Mouse (Mus musculus): Measurements from ENCODE around the gene Mthfd2. TPM values are rescaled to one million over a fixed set of nuclear protein-coding genes. Genes with fewer than 3 reads are reported as not detected.
"Not testable (repeated sequence)": the region's sequence is repeated elsewhere in the genome, so short reads cannot be mapped to it uniquely, and the experiment has no call there.

Gene Mthfd2
- total RNA-seq, 1 experiment from 2014 or later: 11.9 TPM

GRCm38 (mm10) chr6:83348873-83349272 is 23.2 kb upstream of the Mthfd2 start, which contains the start of gene Bola3:
TSS of gene Bola3 (plus strand) at chr6:83349147.
- peak; percentile 3 to 11; a peak in 1 of 4 replicates for ATAC-seq (replicated peaks in 1 of 2; ENCODE audit: insufficient read depth in 1 of 2, low FRiP score in 2 of 2, low TSS enrichment in 1 of 2, low read depth in 1 of 2, poor library complexity in 2 of 2, severe bottlenecking in 2 of 2)

- ATAC-seq (replicated peaks in 1 of 2; ENCODE audit: insufficient read depth in 1 of 2, low FRiP score in 2 of 2, low TSS enrichment in 1 of 2, low read depth in 1 of 2, poor library complexity in 2 of 2, severe bottlenecking in 2 of 2): no peak
Measured at GRCm38 (mm10) chr6:83347916-83348315, 22.2 kb upstream of the Mthfd2 start.

- ATAC-seq (replicated peaks in 1 of 2; ENCODE audit: insufficient read depth in 1 of 2, low FRiP score in 2 of 2, low TSS enrichment in 1 of 2, low read depth in 1 of 2, poor library complexity in 2 of 2, severe bottlenecking in 2 of 2): not testable (repeated sequence)
Measured at GRCm38 (mm10) chr6:83345285-83345684, 19.6 kb upstream of the Mthfd2 start.

GRCm38 (mm10) chr6:83342957-83343356 is 17.2 kb upstream of the Mthfd2 start:
- ATAC-seq (replicated peaks in 1 of 2; ENCODE audit: insufficient read depth in 1 of 2, low FRiP score in 2 of 2, low TSS enrichment in 1 of 2, low read depth in 1 of 2, poor library complexity in 2 of 2, severe bottlenecking in 2 of 2): no peak

- ATAC-seq (replicated peaks in 1 of 2; ENCODE audit: insufficient read depth in 1 of 2, low FRiP score in 2 of 2, low TSS enrichment in 1 of 2, low read depth in 1 of 2, poor library complexity in 2 of 2, severe bottlenecking in 2 of 2): no peak
Measured at GRCm38 (mm10) chr6:83341387-83341786, 15.7 kb upstream of the Mthfd2 start.

GRCm38 (mm10) chr6:83327591-83328190 is 2.0 kb upstream of the Mthfd2 start:
- ATAC-seq (replicated peaks in 1 of 2; ENCODE audit: insufficient read depth in 1 of 2, low FRiP score in 2 of 2, low TSS enrichment in 1 of 2, low read depth in 1 of 2, poor library complexity in 2 of 2, severe bottlenecking in 2 of 2): no peak

- no peak for ATAC-seq (replicated peaks in 1 of 2; ENCODE audit: insufficient read depth in 1 of 2, low FRiP score in 2 of 2, low TSS enrichment in 1 of 2, low read depth in 1 of 2, poor library complexity in 2 of 2, severe bottlenecking in 2 of 2)
Measured at GRCm38 (mm10) chr6:83326761-83327160, 1.1 kb upstream of the Mthfd2 start.

- 0 out of 4 replicates have a peak, but pooled peaks of 1 of the 2 experiments have one; percentile 2 for ATAC-seq (replicated peaks in 1 of 2; ENCODE audit: insufficient read depth in 1 of 2, low FRiP score in 2 of 2, low TSS enrichment in 1 of 2, low read depth in 1 of 2, poor library complexity in 2 of 2, severe bottlenecking in 2 of 2)
Measured at GRCm38 (mm10) chr6:83326394-83326736, 657 bp upstream of the Mthfd2 start.

GRCm38 (mm10) chr6:83323652-83324419 is 1.9 kb downstream of the Mthfd2 start:
- ATAC-seq (replicated peaks in 1 of 2; ENCODE audit: insufficient read depth in 1 of 2, low FRiP score in 2 of 2, low TSS enrichment in 1 of 2, low read depth in 1 of 2, poor library complexity in 2 of 2, severe bottlenecking in 2 of 2): peak; percentile 59 to 66

GRCm38 (mm10) chr6:83322794-83323193 is 2.9 kb downstream of the Mthfd2 start:
- no peak for ATAC-seq (replicated peaks in 1 of 2; ENCODE audit: insufficient read depth in 1 of 2, low FRiP score in 2 of 2, low TSS enrichment in 1 of 2, low read depth in 1 of 2, poor library complexity in 2 of 2, severe bottlenecking in 2 of 2)

GRCm38 (mm10) chr6:83321927-83322326 is 3.8 kb downstream of the Mthfd2 start:
- no peak for ATAC-seq (replicated peaks in 1 of 2; ENCODE audit: insufficient read depth in 1 of 2, low FRiP score in 2 of 2, low TSS enrichment in 1 of 2, low read depth in 1 of 2, poor library complexity in 2 of 2, severe bottlenecking in 2 of 2)

- peak; percentile 97 to 98 for ATAC-seq (replicated peaks in 1 of 2; ENCODE audit: insufficient read depth in 1 of 2, low FRiP score in 2 of 2, low TSS enrichment in 1 of 2, low read depth in 1 of 2, poor library complexity in 2 of 2, severe bottlenecking in 2 of 2)
Measured at GRCm38 (mm10) chr6:83317108-83317741, 8.5 kb downstream of the Mthfd2 start.

GRCm38 (mm10) chr6:83316022-83316421 is 9.7 kb downstream of the Mthfd2 start:
- ATAC-seq (replicated peaks in 1 of 2; ENCODE audit: insufficient read depth in 1 of 2, low FRiP score in 2 of 2, low TSS enrichment in 1 of 2, low read depth in 1 of 2, poor library complexity in 2 of 2, severe bottlenecking in 2 of 2): no peak

- no peak for ATAC-seq (replicated peaks in 1 of 2; ENCODE audit: insufficient read depth in 1 of 2, low FRiP score in 2 of 2, low TSS enrichment in 1 of 2, low read depth in 1 of 2, poor library complexity in 2 of 2, severe bottlenecking in 2 of 2)
Measured at GRCm38 (mm10) chr6:83315293-83315692, 10.4 kb downstream of the Mthfd2 start.

- no peak for ATAC-seq (replicated peaks in 1 of 2; ENCODE audit: insufficient read depth in 1 of 2, low FRiP score in 2 of 2, low TSS enrichment in 1 of 2, low read depth in 1 of 2, poor library complexity in 2 of 2, severe bottlenecking in 2 of 2)
Measured at GRCm38 (mm10) chr6:83312514-83312913, 13.2 kb downstream of the Mthfd2 start.

GRCm38 (mm10) chr6:83312021-83312420 is 13.7 kb downstream of the Mthfd2 start:
- ATAC-seq (replicated peaks in 1 of 2; ENCODE audit: insufficient read depth in 1 of 2, low FRiP score in 2 of 2, low TSS enrichment in 1 of 2, low read depth in 1 of 2, poor library complexity in 2 of 2, severe bottlenecking in 2 of 2): no peak

- no peak for ATAC-seq (replicated peaks in 1 of 2; ENCODE audit: insufficient read depth in 1 of 2, low FRiP score in 2 of 2, low TSS enrichment in 1 of 2, low read depth in 1 of 2, poor library complexity in 2 of 2, severe bottlenecking in 2 of 2)
Measured at GRCm38 (mm10) chr6:83311206-83311605, 14.5 kb downstream of the Mthfd2 start.

- no peak for ATAC-seq (replicated peaks in 1 of 2; ENCODE audit: insufficient read depth in 1 of 2, low FRiP score in 2 of 2, low TSS enrichment in 1 of 2, low read depth in 1 of 2, poor library complexity in 2 of 2, severe bottlenecking in 2 of 2)
Measured at GRCm38 (mm10) chr6:83309017-83309416, 16.7 kb downstream of the Mthfd2 start.

All from hematopoietic stem cell, adult 5-6 weeks (primary cell).